Mouse (Mus musculus) spleen, adult 18-20 months (tissue): ENCODE results near the gene Bsdc1.
"Not testable (repeated sequence)": the region's sequence is repeated elsewhere in the genome, so short reads cannot be mapped to it uniquely, and the experiment has no call there.

ENCODE experiments used
- DNase-seq, 2 experiments: peaks; one replicate each; pipeline ENCODE4 v3.0.0; 2022; ENCODE audit warnings: mixed read lengths in 2 of 2

Bsdc1 gene

GRCm38 (mm10) chr4:129514300-129514898 is 53.0 kb downstream of the Bsdc1 start:
- DNase-seq: peak; percentile 49 to 73

- DNase-seq: no peak
These were observed 55.5 kb downstream of the Bsdc1 start for GRCm38 (mm10) chr4:129516925-129517324.

GRCm38 (mm10) chr4:129518519-129518918 is 57.1 kb downstream of the Bsdc1 start:
- DNase-seq: no peak

GRCm38 (mm10) chr4:129525338-129525737 is 64.0 kb downstream of the Bsdc1 start:
- DNase-seq: peak; percentile 17 to 24

GRCm38 (mm10) chr4:129525889-129526288 is 64.5 kb downstream of the Bsdc1 start:
- no peak for DNase-seq

GRCm38 (mm10) chr4:129528901-129529300 is 67.5 kb downstream of the Bsdc1 start:
- DNase-seq: not testable (repeated sequence)
